In genomic region chr15:25669283-25670247, GRCm38 (mm10) we compare ENCODE assay signal across 14 mouse cellular contexts. TPM values are rescaled to one million over a fixed set of nuclear protein-coding genes. Genes with fewer than 3 reads are reported as not detected.
DNase-seq lines count a peak whose midpoint lies in the region; ATAC-seq lines count a peak whose summit lies in the region.
"Had no signal": no experiment of that assay in that cellular context is flagged by ENCODE, and none has a peak within 500 bp of the region (broad histone marks: within the 10 kb centered on the region; RNA-seq: fewer than 3 reads in every experiment).

No protein-coding gene starts in this region.

- peaks cover 26% of the 10 kb centered on the region for H3K4me1 ChIP-seq in hindbrain, embryonic 13.5 days (replicated peaks)
- peaks cover 6% of the 10 kb centered on the region for H3K4me1 ChIP-seq in hindbrain, embryonic 11.5 days (replicated peaks; ENCODE audit: control insufficient read depth, insufficient read depth, low read length)
- H3K4me1 ChIP-seq in neural tube, embryonic 14.5 days (ENCODE audit: control insufficient read depth, insufficient read depth, low read length), result peaks cover 6% of the 10 kb centered on the region; the same call in 1 of the 2 replicates
- H3K4me1 ChIP-seq in neural tube, embryonic 15.5 days, result peaks cover 6% of the 10 kb centered on the region

- 0 out of 2 replicates have a peak overlapping the region, but pooled peaks have one; percentile 9 for H3K27ac ChIP-seq in hindbrain, embryonic 13.5 days
- no peak overlapping the region for H3K27ac ChIP-seq in hindbrain, embryonic 11.5 days (ENCODE audit: low read depth, low read length)
- H3K27ac ChIP-seq in neural tube, embryonic 14.5 days (ENCODE audit: low read depth, low read length), result no peak overlapping the region
- H3K27ac ChIP-seq in neural tube, embryonic 15.5 days (replicated peaks), result no peak overlapping the region
- H3K27ac ChIP-seq: intestine, embryonic 15.5 days had no signal

- no peak for ATAC-seq in hindbrain, embryonic 13.5 days (ENCODE audit: low FRiP score)
- ATAC-seq in hindbrain, embryonic 11.5 days (ENCODE audit: low FRiP score), result no peak
- peak; percentile 29; the same call in 1 of the 2 replicates for ATAC-seq in neural tube, embryonic 14.5 days (ENCODE audit: low read depth)
- ATAC-seq in neural tube, embryonic 15.5 days (ENCODE audit: low FRiP score), result no peak
- no peak for ATAC-seq in erythroid progenitor cell, adult 5-6 weeks (replicated peaks; ENCODE audit: low FRiP score, poor library complexity, severe bottlenecking)
- ATAC-seq: intestine, embryonic 15.5 days had no signal

- no peak overlapping the region for H3K9ac ChIP-seq in hindbrain, embryonic 13.5 days
- H3K9ac ChIP-seq in hindbrain, embryonic 11.5 days (ENCODE audit: low read depth, low read length), result no peak overlapping the region
- H3K9ac ChIP-seq in neural tube, embryonic 14.5 days (replicated peaks; ENCODE audit: low read depth, low read length), result no peak overlapping the region
- H3K9ac ChIP-seq in neural tube, embryonic 15.5 days (replicated peaks), result no peak overlapping the region
- H3K9ac ChIP-seq: intestine, embryonic 15.5 days had no signal

- 58% methylated on average over 16 of the region's 16 CpGs for WGBS in hindbrain, embryonic 13.5 days
- 69% methylated on average over 16 of the region's 16 CpGs for WGBS in hindbrain, embryonic 11.5 days
- 46% methylated on average over 16 of the region's 16 CpGs for WGBS in neural tube, embryonic 14.5 days
- 40% methylated on average over 16 of the region's 16 CpGs for WGBS in neural tube, embryonic 15.5 days

- H3K36me3 ChIP-seq in hindbrain, embryonic 13.5 days, result no peaks in the 10 kb centered on the region
- H3K36me3 ChIP-seq in hindbrain, embryonic 11.5 days (ENCODE audit: control insufficient read depth, insufficient read depth, low read length), result no peaks in the 10 kb centered on the region
- no peaks in the 10 kb centered on the region for H3K36me3 ChIP-seq in neural tube, embryonic 14.5 days (ENCODE audit: control insufficient read depth, insufficient read depth, low read length)
- H3K36me3 ChIP-seq in neural tube, embryonic 15.5 days, result no peaks in the 10 kb centered on the region
- H3K36me3 ChIP-seq: intestine, embryonic 15.5 days had no signal

- H3K27me3 ChIP-seq in hindbrain, embryonic 13.5 days, result no peaks in the 10 kb centered on the region
- H3K27me3 ChIP-seq in hindbrain, embryonic 11.5 days (ENCODE audit: control insufficient read depth, insufficient read depth, low read length), result no peaks in the 10 kb centered on the region
- H3K27me3 ChIP-seq in neural tube, embryonic 14.5 days (ENCODE audit: control insufficient read depth, insufficient read depth, low read length), result no peaks in the 10 kb centered on the region
- H3K27me3 ChIP-seq in neural tube, embryonic 15.5 days (replicated peaks), result no peaks in the 10 kb centered on the region
- H3K27me3 ChIP-seq: intestine, embryonic 15.5 days had no signal

- intact Hi-C loops in heart, postnatal 10 days (cut with DNase I), result no loop called here

- no peak overlapping the region for H3K4me2 ChIP-seq in hindbrain, embryonic 13.5 days
- no peak overlapping the region for H3K4me2 ChIP-seq in hindbrain, embryonic 11.5 days (replicated peaks; ENCODE audit: low read depth, low read length)
- H3K4me2 ChIP-seq in neural tube, embryonic 14.5 days (ENCODE audit: low read depth, low read length), result no peak overlapping the region
- no peak overlapping the region for H3K4me2 ChIP-seq in neural tube, embryonic 15.5 days
- H3K4me2 ChIP-seq: intestine, embryonic 15.5 days; liver, embryonic 11.5 days had no signal

- no peaks in the 10 kb centered on the region for H3K9me3 ChIP-seq in hindbrain, embryonic 13.5 days
- H3K9me3 ChIP-seq in hindbrain, embryonic 11.5 days (ENCODE audit: control insufficient read depth, low read length), result no peaks in the 10 kb centered on the region
- H3K9me3 ChIP-seq in neural tube, embryonic 14.5 days (ENCODE audit: control insufficient read depth, low read length), result no peaks in the 10 kb centered on the region
- no peaks in the 10 kb centered on the region for H3K9me3 ChIP-seq in neural tube, embryonic 15.5 days (replicated peaks)
- H3K9me3 ChIP-seq: intestine, embryonic 15.5 days had no signal

- H3K4me3 ChIP-seq in hindbrain, embryonic 13.5 days, result no peak overlapping the region
- no peak overlapping the region for H3K4me3 ChIP-seq in hindbrain, embryonic 11.5 days (ENCODE audit: low read depth, low read length)
- H3K4me3 ChIP-seq in neural tube, embryonic 14.5 days (ENCODE audit: low read depth, low read length), result no peak overlapping the region
- H3K4me3 ChIP-seq in neural tube, embryonic 15.5 days (replicated peaks), result no peak overlapping the region
- H3K4me3 ChIP-seq: intestine, embryonic 15.5 days had no signal

- DNase-seq in hindbrain, embryonic 11.5 days (ENCODE audit: low spot score), result no peak
- DNase-seq in gastrocnemius, adult 8-10 months (ENCODE audit: low spot score in 2 of 2), result peak; percentile 24 to 55
- peak; percentile 81 for DNase-seq in retina, postnatal 1 day
- DNase-seq in heart, postnatal 10 days, result no peak
- DNase-seq: heart, postnatal 14 days; lung, postnatal 36 days; spleen, adult 18-20 months; thymus, adult 2 months had no signal

RNA-seq across cellular contexts. Expression of gene Myo10, which starts 47.2 kb away (rescaled TPM):
- polyA plus RNA-seq in hindbrain, embryonic 13.5 days (2015; fragmentation: Nextera tagmentation; extraction: Ambion mirVana), result 26.6 and 27.8 TPM in 2 replicates
- 39.1 and 45.2 TPM in 2 replicates for polyA plus RNA-seq in hindbrain, embryonic 11.5 days (2014; fragmentation: Nextera tagmentation; extraction: Ambion mirVana)
- polyA plus RNA-seq in neural tube, embryonic 14.5 days (2014; fragmentation: Nextera tagmentation; extraction: Ambion mirVana), result 20.0 and 21.3 TPM in 2 replicates
- polyA plus RNA-seq in neural tube, embryonic 15.5 days (2015; fragmentation: Nextera tagmentation; extraction: Ambion mirVana), result 19.5 and 26.1 TPM in 2 replicates
- 10 to 100 TPM; 50.1 to 61.3 (median 55.3) TPM for total RNA-seq in gastrocnemius, adult 8-10 months (2022)
- 4.7 and 8.4 TPM in 2 replicates for total RNA-seq in erythroid progenitor cell, adult 5-6 weeks (2015; ENCODE audit: low replicate concordance)
- 2.2 and 7.9 TPM in 2 replicates for total RNA-seq in erythroid progenitor cell, adult 5-6 weeks (2017; ENCODE audit: low replicate concordance)
- 10 to 100 TPM; 52.7 to 61.1 TPM for total RNA-seq in heart, postnatal 10 days (2021)

Comparison
In these comparisons a context has a peak if more than half of its experiments do, and no peak if none do; other contexts are left out.
1. DNase-seq: peak in gastrocnemius, adult 8-10 months (2 of 2) and retina, postnatal 1 day (single experiment); none in hindbrain, embryonic 11.5 days (single experiment) and heart, postnatal 10 days (0 of 2).